Mouse (Mus musculus): ENCODE data around the gene Rhbdf1.

GRCm38 (mm10) chr11:32188881-32189280, 33.2 kb downstream of the Rhbdf1 start:
- no peak for TF ChIP-seq CTCF (IDR thresholded peaks at IDR 0.05; ENCODE audit: borderline replicate concordance, extremely low read depth, insufficient read depth, insufficient read length)
- no peak for TF ChIP-seq POLR2A (IDR thresholded peaks at IDR 0.05; ENCODE audit: borderline replicate concordance, extremely low read depth, insufficient read depth, insufficient read length, poor library complexity, severe bottlenecking)

All from brain, embryonic 14.5 days (tissue).